Mouse (Mus musculus) cerebellum, adult 2 months (tissue): ENCODE results near the gene Tor1b.

Experiments used
- CTCF ChIP-seq: fragments of 200-500 bp; IDR thresholded peaks from 2 replicates; pipeline ENCODE4 v1.5.1; 2011; ENCODE audit warnings: low read depth, mild to moderate bottlenecking, control low read depth, low read length, moderate library complexity, borderline replicate concordance; ENCODE audit not compliant: insufficient read depth
- POLR2A ChIP-seq: fragments of 200-500 bp; IDR thresholded peaks from 2 replicates; pipeline ENCODE4 v1.6.1; 2011; ENCODE audit warnings: low read length, control low read depth, borderline replicate concordance; ENCODE audit not compliant: insufficient read depth

DNA sequence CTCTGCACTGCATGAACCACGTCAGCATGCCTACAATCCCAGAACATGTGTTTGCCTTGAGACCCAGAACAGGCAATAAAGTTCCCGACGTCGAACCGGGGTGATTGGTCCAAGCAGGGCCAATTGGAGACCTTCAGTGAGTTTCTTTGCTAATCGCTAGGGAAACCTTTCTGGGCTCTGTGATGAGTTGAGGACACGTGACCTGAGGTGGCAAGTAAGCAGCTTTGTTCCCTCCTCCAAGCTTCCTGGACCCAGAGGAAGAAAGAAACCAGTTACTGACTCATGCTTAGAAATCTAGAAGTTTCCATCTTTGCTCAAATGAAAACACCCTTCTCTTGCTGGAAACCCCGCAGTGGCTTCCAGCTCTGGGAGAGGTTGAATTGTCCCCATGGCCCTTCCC lies 39.7 kb upstream of the Tor1b start:
- TF ChIP-seq CTCF (no peak), POLR2A (no peak)
